Mouse (Mus musculus) layer of hippocampus, adult 2 months (tissue): ENCODE data around the gene Rab3c. TPM values are rescaled to one million over a fixed set of nuclear protein-coding genes. Genes with fewer than 3 reads are reported as not detected.
A peak's percentile ranks its signal among the peaks of the same experiment; 100 is the strongest.

Experiments used
- DNase-seq, 2 experiments: peaks; one replicate each; pipeline ENCODE4 v3.0.0; 2022; ENCODE audit warnings: low spot score in 2 of 2
- H3K27ac ChIP-seq: fragments of 200-600 bp; 2 replicates; pipeline ENCODE4 v1.8.1; 2022
- H3K4me3 ChIP-seq: fragments of 200-600 bp; 2 replicates; pipeline ENCODE4 v1.8.1; 2022; ENCODE audit warnings: mild to moderate bottlenecking
- CTCF ChIP-seq: fragments of 200-600 bp; conservative IDR thresholded peaks from 2 replicates; pipeline ENCODE4 v1.8.1; 2022; ENCODE audit warnings: antibody characterized with exemption, mild to moderate bottlenecking, moderate library complexity
- long read RNA-seq, 2 experiments: library from polyadenylated mRNA; stranded (forward); transcript quantifications; one replicate each; pipeline ENCODE4 v2.0.0; 2021; ENCODE audit warnings: borderline mapping rate in 2 of 2
- total RNA-seq, 2 experiments: library from RNA; stranded (reverse); gene quantifications; 2 replicates each; pipeline ENCODE4 v1.2.3; 2021

The Rab3c gene
- 100 to 1,000 TPM; 173 to 182 TPM for total RNA-seq
- long read RNA-seq, experiment 1, full-length matches to known transcripts: 10 of 29 reads
- long read RNA-seq, experiment 1, partial matches to known transcripts: 0 of 29 reads
- long read RNA-seq, experiment 1, other reads (novel, unspliced or antisense): 19 of 29 reads
- long read RNA-seq, experiment 2, full-length matches to known transcripts: 5 of 45 reads
- long read RNA-seq, experiment 2, partial matches to known transcripts: 0 of 45 reads
- long read RNA-seq, experiment 2, other reads (novel, unspliced or antisense): 40 of 45 reads

DNA sequence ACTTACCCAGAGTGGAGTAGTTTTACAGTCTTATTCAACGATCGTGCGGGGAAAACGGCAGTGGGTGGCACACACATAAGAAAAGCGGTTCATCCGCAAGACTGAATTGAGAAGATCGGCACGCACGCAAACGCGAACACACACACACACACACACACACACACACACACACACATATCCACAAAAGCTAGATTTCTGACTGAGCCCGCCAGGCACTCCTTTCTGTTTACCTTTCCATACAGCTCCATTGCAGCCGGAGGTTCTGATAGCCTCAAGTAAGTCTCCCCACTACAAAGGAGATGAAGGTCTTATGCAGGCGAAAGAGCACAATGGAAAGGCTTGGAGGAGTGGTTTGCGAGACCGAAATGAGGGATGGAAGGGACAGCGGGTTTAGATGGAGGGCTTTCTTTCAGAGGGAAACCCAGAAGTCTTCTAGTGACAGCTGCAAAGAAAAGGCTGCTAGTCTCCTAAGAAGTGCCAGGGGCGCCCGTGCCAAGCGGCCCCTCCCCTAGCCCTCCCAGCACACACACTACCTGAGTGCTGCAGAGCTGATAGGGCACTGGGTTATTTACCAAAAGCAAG is at the start of gene Rab3c:
Gene Rab3c (minus strand): TSS at position 434 of the 582 bp plus-strand sequence.
- Histone ChIP-seq H3K27ac (peak within 1 kb of the TSS; percentile 86), H3K4me3 (peak within 1 kb of the TSS; percentile 80)
- TF ChIP-seq CTCF: no peak
- DNase-seq: no peak

DNA sequence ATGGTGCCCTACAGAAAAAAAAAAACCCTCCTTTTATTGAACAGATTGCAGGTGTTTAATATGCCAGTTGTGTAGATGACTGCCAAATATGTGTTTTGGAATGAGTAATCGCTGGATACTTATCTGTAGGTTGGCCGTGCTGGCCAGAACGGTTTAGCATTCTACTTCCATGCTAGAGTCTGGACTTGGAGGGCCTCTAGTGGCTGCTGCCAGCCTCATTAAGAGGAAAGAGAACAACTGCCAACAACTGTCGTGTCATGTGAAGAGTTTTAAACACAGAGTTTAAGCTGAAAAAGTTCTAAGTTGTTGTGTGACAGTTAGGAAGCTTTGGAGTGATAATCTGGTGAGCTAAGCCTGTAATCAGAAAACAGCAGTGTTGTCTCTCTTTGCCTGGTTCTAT is 38.0 kb upstream of the Rab3c start:
- peak; percentile 16 to 19 for DNase-seq
- TF ChIP-seq CTCF: peak; percentile 74
- Histone ChIP-seq H3K4me3 (no peak overlapping the region), H3K27ac (no peak overlapping the region)

DNA sequence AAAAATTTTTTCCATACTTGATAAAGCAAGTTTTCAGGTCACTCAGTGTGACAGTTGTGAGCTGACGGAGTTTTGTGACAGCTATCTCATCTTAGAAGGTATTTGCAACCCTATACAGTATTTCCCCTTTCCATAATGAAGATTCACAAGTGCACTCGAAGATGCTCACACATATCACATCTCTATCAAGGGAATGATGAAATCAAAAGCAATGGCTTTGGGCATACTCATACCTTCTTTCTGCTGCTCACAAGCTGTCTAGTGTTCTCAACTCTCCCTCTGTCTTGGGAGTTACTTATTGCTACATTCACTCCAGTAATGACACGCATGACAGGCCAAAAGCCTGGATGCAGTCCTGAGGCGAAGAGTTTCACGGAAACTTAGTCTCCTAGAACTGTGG is 26.4 kb upstream of the Rab3c start:
- Histone ChIP-seq H3K27ac (no peak overlapping the region), H3K4me3 (no peak overlapping the region)
- no peak for DNase-seq
- no peak for TF ChIP-seq CTCF

DNA sequence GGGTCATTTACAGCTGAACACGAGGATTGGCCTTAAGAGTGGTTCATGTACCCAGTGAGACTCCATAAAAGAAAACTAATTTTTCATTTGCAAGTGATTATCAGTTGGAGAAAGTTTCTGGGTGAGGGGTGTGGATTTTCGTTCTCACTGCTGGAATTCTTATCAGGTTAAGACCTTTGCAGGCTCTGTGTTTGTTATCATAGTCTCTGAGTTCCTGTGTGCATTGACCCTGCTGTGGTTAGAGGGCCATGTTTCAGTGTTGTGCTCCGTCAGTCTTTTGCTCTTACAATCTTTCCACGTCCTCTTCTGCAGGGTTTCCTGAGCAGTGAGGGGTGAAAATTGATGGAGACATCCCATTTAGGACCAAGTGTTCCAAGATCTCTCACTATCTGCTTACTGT is 16.3 kb upstream of the Rab3c start:
- Histone ChIP-seq H3K27ac (no peak overlapping the region), H3K4me3 (no peak overlapping the region)
- DNase-seq: no peak
- no peak for TF ChIP-seq CTCF

DNA sequence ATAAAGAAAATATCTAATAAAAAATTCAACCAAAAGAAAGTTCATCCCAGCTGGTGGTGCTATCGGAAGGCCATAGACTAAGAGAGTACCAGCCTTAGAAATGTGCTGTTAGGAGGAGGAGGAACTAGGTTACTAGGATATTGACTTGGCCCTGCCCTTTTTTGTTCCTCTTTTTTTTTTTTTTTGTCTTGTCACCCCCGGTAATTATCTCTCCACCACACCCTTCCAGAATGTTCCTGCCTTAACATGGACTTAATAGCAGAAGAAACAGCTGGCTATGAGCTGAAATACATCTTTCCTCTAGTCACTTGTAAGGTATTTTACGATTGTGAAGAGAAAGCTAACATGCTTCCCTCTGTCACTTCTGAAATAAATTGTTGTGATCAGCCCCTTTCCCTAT is 7.7 kb upstream of the Rab3c start:
- no peak for TF ChIP-seq CTCF
- Histone ChIP-seq H3K4me3 (no peak overlapping the region), H3K27ac (no peak overlapping the region)
- DNase-seq: no peak

DNA sequence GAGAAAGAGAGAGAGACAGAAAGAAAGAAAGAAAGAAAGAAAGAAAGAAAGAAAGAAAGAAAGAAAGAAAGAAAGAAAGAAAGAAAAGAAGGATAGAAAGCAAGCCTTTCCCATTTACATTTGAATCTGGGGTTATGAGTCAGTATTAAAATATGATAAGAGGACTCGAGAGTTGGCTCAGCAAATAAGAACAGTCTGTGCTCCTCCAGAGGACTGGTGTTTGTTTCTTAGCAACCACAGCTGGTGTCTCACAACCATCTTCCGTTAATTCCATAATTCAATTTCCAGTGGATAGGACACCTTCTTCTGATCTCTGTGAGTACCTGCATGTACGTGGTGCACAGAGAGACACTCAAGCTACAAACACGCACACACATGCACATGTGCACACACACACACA is 3.0 kb upstream of the Rab3c start:
- TF ChIP-seq CTCF: no peak
- no peak for DNase-seq
- no peak overlapping the region for H3K27ac ChIP-seq
- H3K4me3 ChIP-seq: no peak overlapping the region

DNA sequence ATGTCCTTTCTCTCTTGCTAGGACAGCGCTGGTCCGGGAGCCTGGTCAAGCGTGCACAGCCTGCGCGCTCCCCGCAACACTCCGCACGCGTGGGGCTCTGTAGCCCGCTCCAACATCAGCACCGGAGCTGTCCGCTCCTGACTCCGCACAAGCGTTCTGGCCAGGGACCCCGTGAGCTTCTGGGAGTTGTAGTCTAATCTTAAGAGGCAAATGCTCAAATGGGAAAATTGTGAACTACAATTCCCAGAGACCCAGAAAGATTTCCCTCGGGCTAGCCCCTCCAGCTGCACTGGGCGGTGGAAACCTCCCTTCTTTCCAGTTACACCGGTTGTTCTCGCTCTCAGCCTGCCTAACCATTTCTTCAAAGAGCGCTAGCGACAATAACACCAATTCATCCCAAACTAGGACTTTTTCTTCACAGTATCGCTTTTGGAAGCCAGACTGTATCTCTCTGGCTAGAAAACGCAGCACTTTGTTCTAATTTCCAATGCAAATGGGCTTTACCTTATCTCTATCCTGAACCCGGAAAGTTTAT is 701 bp downstream of the Rab3c start:
- no peak for TF ChIP-seq CTCF
- H3K4me3 ChIP-seq: peak overlapping the region; percentile 80
- peak; percentile 77 to 93 for DNase-seq
- H3K27ac ChIP-seq: peak overlapping the region; percentile 86

DNA sequence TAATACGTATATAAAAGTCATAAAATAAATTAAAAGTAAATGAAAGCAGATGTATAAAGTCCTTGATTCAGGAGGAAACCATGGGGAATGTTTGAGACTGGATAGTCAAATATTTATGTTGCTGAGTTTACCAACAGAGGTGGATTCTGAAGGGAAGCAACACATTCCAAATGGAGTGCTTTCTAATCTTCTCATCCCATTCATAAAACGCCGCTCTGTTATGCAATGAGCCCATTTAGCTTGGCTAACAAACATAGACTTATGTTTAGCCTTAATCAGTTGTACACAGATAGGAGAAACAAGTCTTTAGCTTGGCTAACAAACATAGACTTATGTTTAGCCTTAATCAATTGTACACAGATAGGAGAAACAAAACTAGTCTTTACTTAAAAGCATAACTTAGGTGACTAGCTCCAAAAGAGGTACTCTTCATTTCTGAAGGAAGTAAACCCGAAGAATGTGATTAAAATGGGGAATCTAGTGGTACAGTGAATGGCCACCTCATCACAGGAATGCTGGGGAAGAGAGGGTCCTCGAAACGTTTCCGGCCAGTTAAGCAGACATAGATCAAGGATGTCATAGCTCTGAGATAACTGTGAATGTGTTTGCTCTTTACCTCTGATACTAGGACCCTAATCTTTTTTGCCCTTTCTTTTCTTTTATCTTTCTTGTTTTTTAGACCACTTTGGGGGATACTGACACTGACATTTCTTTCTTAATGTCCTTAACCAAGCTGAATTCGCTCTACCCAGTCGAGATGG is 1.6 kb downstream of the Rab3c start:
- Histone ChIP-seq H3K27ac (peak overlapping the region; percentile 86; the same call in 1 of the 2 replicates), H3K4me3 (peak overlapping the region; percentile 80)
- no peak for TF ChIP-seq CTCF
- no peak for DNase-seq

DNA sequence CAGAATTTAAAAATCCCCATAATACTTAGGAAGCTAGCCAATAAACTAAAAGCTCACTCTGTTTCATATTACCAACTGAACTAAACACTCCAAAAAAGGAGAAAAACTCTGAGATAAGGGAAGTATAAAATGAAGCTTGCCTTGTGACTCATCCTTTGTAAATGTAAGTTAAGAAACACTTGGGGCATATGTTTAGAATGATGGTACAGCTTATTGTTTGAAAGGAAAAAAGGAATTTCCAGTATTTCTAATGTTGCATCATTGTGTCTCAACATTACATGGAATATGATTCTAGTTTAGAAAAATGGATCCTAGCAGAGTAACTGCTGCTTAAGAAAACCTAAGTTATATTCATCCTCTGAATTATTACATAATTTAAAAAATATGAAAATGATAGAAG is 3.1 kb downstream of the Rab3c start:
- TF ChIP-seq CTCF: no peak
- H3K4me3 ChIP-seq: no peak overlapping the region; the same call in 1 of the 2 replicates
- no peak for DNase-seq
- H3K27ac ChIP-seq: no peak overlapping the region

DNA sequence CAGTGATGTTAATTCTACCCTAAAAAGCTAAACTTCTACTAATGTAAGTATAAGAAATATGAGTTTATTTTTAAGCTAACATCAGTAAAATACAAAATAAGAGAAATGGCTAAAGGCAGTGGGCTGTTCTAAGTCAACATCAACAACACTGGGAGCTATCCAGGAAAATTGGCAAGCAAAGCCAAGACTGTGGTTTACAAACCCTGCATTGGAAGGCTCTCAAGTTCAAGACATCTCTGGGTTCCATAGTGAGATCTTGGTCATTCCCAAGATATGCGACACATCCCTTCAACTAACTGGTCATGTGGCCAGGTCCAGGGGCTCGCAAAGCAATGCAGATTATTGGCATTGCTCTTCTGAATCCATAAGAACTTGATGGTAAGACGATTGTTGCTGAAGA is 5.3 kb downstream of the Rab3c start:
- DNase-seq: no peak
- H3K27ac ChIP-seq: no peak overlapping the region
- no peak overlapping the region for H3K4me3 ChIP-seq
- TF ChIP-seq CTCF: no peak

DNA sequence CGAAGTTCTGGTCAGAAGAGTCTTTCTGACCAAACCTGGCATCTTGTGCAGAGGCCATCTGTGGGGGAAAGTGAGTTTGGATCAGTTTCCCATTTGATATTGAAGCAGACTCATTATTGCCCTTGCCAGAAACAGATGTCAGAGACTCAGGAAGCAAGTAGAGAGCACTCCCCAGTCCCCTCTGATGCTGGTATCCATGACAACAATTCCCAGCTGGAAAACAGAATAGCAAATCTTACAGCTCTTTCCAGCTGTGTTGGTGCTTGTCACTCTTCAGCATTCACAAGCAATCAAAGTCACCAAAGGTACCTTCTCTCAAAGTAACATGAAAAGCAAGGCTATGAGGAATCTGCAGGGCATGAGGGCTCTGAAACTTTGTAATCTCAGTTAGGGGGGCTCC is 20.1 kb downstream of the Rab3c start:
- TF ChIP-seq CTCF: no peak
- no peak for DNase-seq
- H3K4me3 ChIP-seq: no peak overlapping the region
- H3K27ac ChIP-seq: no peak overlapping the region

DNA sequence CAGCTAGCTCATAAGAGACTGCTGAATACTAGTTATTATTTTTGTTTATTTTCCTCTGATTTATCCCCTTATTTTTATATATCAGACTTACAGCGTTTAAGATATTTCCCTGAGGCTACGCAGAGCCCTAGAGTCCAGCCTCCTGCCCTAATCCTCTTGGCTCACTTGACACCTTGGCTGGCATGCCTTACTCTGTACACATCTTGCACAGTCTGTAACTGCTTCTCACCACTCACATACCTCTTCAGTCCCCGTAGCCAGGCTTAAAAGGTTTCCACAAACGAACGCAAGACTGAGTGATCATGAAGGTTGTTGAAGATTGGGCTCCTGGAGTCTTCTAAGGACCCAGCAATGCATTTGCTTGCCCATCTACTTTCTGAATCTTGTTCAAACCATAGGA is 29.3 kb downstream of the Rab3c start:
- Histone ChIP-seq H3K4me3 (no peak overlapping the region), H3K27ac (no peak overlapping the region)
- no peak for TF ChIP-seq CTCF
- no peak for DNase-seq

DNA sequence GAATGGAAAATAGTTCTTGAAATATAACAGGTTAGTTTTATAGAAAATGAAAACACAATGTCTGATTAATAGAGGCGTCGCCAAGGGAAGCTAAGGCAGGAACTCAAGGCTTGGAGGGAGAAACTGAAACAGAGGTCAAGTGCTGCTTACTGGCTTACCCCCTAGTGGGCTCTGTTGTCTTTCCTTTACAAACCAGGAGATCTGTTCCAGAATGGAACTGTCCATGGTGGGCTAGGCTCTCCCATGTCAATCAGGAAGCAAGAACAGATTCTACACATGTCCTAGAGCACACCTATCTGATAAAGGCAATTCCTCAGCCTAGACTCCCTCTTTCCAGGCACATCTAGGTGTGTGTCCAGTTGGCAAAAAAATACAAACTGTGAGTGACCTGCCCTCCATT is 32.3 kb downstream of the Rab3c start:
- Histone ChIP-seq H3K4me3 (no peak overlapping the region), H3K27ac (no peak overlapping the region)
- no peak for TF ChIP-seq CTCF
- DNase-seq: no peak
